Mouse (Mus musculus): ENCODE data around the gene Pim2.
A peak's percentile ranks its signal among the peaks of the same experiment; 100 is the strongest.

DNA sequence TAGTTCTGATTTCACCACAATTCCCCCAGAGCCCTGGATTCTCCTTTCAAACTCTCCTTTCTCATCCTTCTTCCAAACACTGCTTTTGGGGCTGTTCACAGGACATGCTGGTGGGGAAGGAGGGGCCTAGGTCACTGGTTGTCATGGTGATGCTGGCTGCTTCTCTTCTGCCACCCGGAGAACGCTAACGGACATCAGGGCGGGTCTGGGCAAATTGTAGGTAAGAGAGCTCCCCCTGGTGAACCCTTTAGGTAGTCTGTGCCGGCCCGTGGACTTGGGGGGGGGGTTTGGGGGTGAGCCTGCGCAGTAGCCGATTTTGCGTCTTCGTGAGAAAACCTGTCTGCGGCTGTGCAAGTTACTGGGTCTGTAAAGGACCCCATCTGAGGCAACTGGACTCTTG is 1.8 kb downstream of the Pim2 start:
- TF ChIP-seq CTCF (IDR thresholded peaks at IDR 0.05; ENCODE audit: low read depth) (peak; percentile 70), EP300 (optimal IDR thresholded peaks at IDR 0.05) (no peak)

Data from stomach, postnatal 0 days (tissue).